Mouse (Mus musculus) kidney, postnatal 36 days (tissue): Measurements from ENCODE around the gene Ak6.

Source experiments
- DNase-seq, 2 experiments: peaks; one replicate each; pipeline ENCODE4 v3.0.0; 2021 to 2022; ENCODE audit warnings: mixed read lengths in 2 of 2

Ak6 gene

DNA sequence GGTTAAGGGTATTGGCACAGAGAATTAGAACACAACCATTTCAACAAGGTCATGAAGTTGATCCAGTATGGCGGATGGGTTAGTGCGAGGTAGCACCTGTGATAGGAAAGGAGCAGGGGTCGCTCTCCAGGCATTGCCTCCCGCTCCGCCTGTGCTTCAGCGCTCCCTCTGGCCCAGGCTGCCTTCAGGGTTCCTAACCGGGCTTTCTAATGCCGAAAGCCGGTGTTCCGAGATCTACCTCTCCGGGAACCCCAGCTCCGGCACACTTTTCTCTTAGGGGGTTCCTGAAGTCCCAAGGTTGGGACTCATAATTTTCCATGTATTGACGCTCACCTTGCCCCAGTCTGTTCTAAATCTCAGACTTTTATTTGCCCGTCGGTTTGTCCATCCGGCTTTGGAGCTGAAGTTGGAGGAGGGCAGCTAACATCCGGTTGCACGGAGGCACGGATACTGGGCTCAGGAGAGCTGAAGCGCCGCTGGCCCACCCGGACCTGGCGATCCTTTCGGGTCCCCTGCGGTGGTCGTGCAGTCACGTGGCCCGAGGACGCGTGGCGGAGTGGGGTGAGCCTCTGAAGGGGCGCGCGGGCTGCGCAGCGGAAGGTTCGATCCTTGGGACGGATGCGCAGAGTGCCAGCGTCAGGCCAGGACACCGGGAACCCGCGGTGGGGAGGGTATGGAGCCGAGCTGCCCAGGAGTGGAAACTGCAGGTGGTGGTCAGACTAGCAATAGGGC lies 18.7 kb downstream of the Ak6 start, which contains the start of gene Ccdc125:
Gene Ccdc125, plus strand, starts transcription at position 427 of the 732 bp plus-strand sequence.
- DNase-seq: peak; percentile 35 to 59

DNA sequence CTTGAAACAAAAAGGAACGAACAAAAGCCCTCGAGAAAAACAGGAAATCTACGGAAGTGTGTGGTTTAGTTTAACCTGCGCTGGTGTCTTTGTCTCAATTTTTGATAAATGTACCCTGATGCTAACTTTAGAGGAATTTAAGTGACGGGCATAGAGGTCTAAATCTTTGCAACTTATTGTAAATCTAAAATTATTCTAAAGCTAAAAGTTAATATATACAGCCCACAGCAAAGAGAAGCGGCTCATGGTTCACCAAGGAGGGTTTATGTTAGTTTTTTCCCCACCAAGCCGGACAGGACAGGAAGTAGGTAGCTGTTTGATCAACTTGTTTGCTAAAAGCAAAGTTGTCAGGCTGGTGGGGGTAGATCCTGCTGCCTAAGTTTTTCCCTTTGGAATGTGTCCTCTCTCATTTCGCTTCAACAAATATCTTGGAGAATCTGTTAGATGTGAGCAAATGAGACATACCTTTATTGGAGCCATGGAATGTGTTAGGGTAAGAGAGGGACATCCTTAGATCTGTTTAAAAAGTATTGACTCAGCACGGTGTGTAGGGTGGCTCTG lies 19.5 kb downstream of the Ak6 start:
- DNase-seq: no peak

DNA sequence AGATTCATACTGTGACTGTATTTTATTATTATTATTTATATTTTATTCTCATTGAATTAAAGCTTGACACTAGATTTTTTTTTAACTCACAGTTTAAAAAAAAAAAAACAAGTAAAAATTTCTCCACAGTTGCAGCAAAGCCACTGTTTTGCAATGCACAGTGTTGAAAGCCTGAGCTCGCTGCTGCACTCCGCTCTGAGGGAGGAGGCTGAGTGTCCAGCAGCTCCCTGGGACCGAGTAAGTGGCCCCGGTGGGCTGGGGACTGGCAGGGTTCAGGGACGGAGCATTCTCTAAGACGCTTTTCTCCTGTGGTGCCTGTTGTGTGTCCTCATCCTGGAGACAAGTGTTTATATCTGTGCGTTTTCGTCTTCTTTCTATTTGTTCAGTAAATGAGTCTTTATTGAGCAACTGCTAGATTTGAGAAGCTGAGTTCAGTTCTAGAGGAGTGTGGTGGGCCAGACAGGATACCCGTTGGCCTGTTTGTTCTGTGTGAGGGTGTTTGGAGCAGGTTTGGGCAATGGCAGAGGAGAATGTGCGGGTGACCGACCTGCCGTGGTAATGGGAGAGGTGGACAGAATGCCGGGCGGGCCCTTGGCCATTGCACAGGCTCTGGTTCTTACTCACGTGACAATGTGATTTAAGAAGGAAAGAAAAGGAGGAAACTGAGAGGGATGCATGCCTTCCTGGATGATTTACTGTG lies 25.3 kb downstream of the Ak6 start:
- DNase-seq: no peak

DNA sequence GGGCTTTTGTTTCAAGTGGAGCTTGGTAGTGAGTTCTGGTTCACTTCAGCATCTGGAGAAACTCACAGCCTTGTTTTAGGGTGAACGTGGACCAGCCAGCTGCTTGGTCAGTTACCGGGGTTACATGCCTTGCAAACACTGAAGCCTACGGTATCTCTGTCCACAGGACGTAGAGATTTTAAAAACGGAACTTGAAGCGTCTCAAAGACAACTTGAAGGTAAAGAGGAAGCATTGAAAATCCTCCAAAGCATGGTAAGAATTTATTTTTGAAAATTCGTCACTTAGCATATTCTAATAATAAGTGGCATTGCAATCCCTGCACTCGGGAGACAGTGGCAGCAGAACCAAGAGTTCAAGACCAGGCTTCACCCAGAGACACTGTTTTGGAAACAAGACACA lies 30.8 kb downstream of the Ak6 start:
- no peak for DNase-seq

DNA sequence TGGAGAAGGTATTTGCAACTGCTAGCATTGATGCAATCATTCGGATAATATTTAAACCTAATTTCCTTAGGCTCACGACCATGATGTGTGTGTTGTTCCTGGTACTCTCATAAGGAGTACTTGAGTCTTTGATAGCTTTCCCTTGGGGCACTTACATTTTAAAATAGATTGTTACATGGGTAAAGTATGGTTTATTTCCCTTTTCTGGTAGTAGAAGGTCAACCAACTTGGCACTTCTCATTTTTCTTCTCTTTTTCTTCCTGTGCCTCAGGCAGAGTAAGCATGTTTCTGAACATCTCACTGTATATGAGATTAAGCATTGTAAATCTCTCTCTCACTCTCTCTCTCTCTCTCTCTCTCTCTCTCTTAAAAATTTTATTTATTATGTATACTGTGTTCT lies 32.1 kb downstream of the Ak6 start:
- DNase-seq: no peak

DNA sequence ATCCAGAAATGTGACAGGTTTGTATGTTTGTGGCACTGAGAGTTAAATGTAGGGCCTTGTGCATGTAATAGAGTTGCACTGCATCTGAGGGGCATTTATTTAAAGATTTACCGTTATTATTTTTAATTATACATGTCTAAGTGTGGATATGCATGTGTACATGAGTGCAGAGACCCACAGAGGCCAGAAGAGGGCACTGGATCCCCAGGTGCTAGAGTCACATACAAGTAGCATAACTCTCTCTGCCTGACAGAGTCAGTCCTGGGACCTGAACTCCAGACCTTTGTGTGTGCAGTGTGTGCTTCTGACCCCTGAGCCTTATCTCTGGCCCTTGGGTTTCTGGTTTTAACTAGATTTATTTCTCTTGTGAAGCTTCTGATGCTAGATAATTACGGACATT lies 33.6 kb downstream of the Ak6 start:
- DNase-seq: peak in 1 of 2 experiments; percentile 31

DNA sequence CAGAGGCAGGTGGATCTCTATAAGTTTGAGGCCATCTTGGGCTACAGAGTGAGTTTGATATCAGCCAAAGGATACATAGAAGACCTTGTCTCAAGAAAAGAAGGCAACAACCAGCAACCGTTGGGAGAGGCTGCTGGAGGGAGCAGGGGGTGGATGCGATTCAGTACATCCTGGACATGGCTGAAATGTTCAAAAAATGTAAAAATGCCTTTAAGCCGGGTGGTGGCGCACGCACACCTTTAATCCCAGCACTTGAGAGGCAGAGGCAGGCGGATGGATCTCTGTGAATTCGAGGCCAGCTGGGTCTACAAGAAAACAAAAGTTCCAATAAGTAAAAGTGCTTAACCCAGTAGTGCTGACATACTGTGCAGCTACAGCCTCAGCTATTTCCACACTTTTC lies 36.7 kb downstream of the Ak6 start:
- no peak for DNase-seq

DNA sequence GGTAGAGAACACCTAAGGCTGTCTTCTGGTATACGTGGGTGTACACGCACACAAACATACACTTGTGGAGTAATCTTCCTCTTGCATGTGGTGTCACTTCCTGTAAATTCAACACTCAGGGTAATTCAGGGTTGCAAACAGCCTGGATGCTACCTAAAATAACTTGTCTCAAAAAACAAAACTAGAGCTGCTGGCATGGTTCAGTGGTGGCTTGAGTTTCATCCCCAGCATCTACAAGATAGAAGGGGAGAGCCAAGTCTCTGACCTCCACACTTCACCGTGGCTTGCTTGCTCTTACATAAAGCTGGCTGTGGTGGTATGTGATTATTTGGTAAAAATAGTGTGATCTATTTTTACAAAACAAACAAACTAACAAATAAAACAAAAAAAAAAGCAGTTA lies 46.8 kb downstream of the Ak6 start:
- DNase-seq: no peak

DNA sequence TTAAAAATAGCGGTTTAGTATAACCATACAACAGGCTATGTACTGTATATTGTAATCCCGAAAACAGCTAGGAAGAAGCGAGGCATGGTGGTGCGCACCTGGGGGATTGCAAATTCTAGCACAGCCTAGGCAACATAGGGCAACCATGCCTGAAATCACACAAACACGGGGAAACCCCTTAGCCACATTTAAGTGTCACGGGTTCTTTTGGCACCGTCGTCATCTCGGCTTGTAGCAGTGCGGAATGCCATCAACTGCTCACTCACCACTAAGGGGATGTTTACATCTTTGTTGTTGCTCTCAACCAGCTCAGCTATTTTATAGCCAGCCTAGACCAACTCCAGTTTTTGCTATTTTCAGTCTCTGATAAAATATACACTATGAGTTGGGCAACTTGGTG lies 48.1 kb downstream of the Ak6 start:
- no peak for DNase-seq

DNA sequence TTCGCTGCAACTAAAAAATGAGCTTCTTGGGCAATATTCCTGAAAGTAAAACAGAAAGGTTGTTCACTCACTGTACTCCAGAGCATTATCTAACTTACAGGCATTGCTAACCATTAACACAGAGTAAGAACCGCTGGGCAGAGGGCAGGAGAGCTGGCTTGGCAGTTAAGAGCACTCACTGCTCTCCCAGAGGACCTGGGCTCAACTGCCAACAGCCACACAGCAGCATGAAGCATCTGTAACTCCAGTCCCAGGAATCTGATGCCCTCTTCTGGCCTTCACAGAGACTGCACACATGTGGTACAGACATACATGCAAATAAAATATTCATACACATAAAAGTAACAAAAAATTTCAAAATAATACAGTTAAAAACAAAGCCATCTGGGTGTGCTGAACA lies 52.7 kb downstream of the Ak6 start:
- peak; percentile 70 to 74 for DNase-seq

DNA sequence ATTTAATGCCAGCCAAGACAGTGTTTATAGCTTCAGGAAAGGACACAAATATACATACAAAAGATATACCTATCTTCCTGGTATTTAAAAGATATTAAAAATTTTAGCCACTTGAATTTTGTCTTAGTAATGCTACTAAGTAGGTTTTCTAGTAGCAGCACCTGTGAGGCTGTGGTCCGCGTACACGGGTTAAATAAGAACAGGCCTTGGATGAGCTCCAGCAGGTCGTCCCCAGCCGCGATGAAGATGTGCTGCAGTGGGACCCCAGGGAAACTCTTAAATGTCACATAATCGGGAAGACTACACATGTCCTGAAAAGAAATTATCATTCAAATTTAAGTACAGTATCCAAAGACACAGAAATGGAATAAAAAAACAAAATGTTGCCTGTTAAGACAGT lies 55.4 kb downstream of the Ak6 start:
- DNase-seq: no peak

DNA sequence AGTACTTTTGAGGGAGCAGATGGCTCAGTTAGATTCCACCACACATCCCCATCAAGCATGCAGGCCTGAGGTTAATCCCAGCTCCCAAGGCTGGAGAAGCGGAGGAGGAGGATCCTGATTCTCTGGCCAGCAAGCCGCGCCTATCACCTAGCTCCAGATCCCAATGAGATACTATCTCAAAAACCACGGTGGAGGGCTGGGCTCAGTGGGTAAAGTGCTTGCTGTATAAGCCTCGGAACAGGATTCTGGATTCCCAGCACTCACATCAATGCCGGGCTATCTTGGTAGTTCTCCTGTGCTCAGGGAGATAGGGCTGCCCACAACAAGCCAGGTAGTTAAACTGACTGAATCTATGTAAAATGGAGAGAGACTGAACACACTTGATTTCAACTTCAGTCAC lies 64.7 kb downstream of the Ak6 start:
- DNase-seq: no peak
